Mouse (Mus musculus) ES-Bruce4 (cell line): Measurements from ENCODE around the gene Agmat.

Experiments
- CTCF ChIP-seq: IDR thresholded peaks from one replicate; pipeline ENCODE4 v1.8.1; 2011; ENCODE audit warnings: low read depth, low read length
- POLR2A ChIP-seq: IDR thresholded peaks from one replicate; pipeline ENCODE4 v1.8.1; 2011; ENCODE audit warnings: low read length; ENCODE audit not compliant: insufficient read depth

DNA sequence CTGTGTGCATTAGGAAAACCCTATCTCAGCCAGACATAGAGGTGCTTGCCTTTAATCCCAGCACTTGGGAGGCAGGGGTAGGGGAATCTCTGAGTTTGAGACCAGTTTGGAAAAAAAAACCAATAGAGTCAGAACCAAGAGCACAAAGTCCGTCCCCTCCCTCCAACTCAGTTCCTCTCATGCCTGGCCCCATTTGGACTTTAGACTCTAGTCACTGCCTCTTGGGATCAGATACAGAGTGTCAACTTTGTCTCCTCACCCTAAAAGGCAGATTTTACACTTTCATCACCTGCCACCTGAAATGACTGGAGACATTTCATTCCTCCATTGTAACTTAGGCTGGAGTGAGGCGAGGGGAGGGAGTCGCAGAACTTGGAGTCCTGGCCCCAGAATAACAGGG, 17.2 kb upstream of the Agmat start:
- TF ChIP-seq CTCF, result no peak
- TF ChIP-seq POLR2A, result no peak
